ENCODE assay signal across 8 mouse cellular contexts in genomic region chr2:152436983-152437860, GRCm38 (mm10). TPM values are rescaled to one million over a fixed set of nuclear protein-coding genes. Genes with fewer than 3 reads are reported as not detected.
DNase-seq lines count a peak whose midpoint lies in the region; ATAC-seq lines count a peak whose summit lies in the region.

No protein-coding gene starts in this region.

- no peaks in the 10 kb centered on the region for H3K27me3 ChIP-seq in embryonic facial prominence, embryonic 12.5 days
- H3K27me3 ChIP-seq in limb, embryonic 10.5 days (ENCODE audit: low read depth, poor library complexity, severe bottlenecking) = 0 out of 2 replicates have a peak, but pooled peaks cover 4% of the 10 kb centered on the region
- H3K27me3 ChIP-seq in midbrain, embryonic 13.5 days = 0 out of 2 replicates have a peak, but pooled peaks cover 2% of the 10 kb centered on the region

- peaks cover 8% of the 10 kb centered on the region for H3K4me1 ChIP-seq in embryonic facial prominence, embryonic 12.5 days
- peaks cover 13% of the 10 kb centered on the region for H3K4me1 ChIP-seq in limb, embryonic 10.5 days
- peaks cover 11% of the 10 kb centered on the region for H3K4me1 ChIP-seq in midbrain, embryonic 13.5 days (replicated peaks)

- peak; percentile 74 for DNase-seq in 3134 (ENCODE audit: extremely low read depth, insufficient read length, low spot score)
- DNase-seq in adrenal gland, postnatal 25 days = peak; percentile 90
- DNase-seq in heart, adult 18-20 months = peak; percentile 79 to 91
- peak; percentile 85 for DNase-seq in kidney, adult 18-20 months
- peak; percentile 92 for DNase-seq in limb, embryonic 10.5 days (ENCODE audit: low spot score)
- peak; percentile 60 for DNase-seq in spleen, adult 12 weeks (ENCODE audit: low spot score)

- peak overlapping the region; percentile 56 for H3K4me2 ChIP-seq in embryonic facial prominence, embryonic 12.5 days (replicated peaks)
- peak overlapping the region; percentile 59 for H3K4me2 ChIP-seq in midbrain, embryonic 13.5 days (replicated peaks)

- no peaks in the 10 kb centered on the region for H3K36me3 ChIP-seq in embryonic facial prominence, embryonic 12.5 days
- no peaks in the 10 kb centered on the region for H3K36me3 ChIP-seq in limb, embryonic 10.5 days
- H3K36me3 ChIP-seq in midbrain, embryonic 13.5 days = no peaks in the 10 kb centered on the region

- no peak overlapping the region for H3K27ac ChIP-seq in embryonic facial prominence, embryonic 12.5 days
- peak overlapping the region; percentile 79 for H3K27ac ChIP-seq in limb, embryonic 10.5 days
- peak overlapping the region; percentile 25; the same call in 1 of the 2 replicates for H3K27ac ChIP-seq in midbrain, embryonic 13.5 days

- WGBS in embryonic facial prominence, embryonic 12.5 days = 3% methylated on average over 23 of the region's 23 CpGs
- WGBS in limb, embryonic 10.5 days = 3% methylated on average over 23 of the region's 23 CpGs
- WGBS in midbrain, embryonic 13.5 days = 3% methylated on average over 23 of the region's 23 CpGs

- peak overlapping the region; percentile 29 for H3K4me3 ChIP-seq in embryonic facial prominence, embryonic 12.5 days
- H3K4me3 ChIP-seq in limb, embryonic 10.5 days = peak overlapping the region; percentile 53
- peak overlapping the region; percentile 35 for H3K4me3 ChIP-seq in midbrain, embryonic 13.5 days (replicated peaks)

- H3K9ac ChIP-seq in embryonic facial prominence, embryonic 12.5 days = peak overlapping the region; percentile 50
- peak overlapping the region; percentile 58 for H3K9ac ChIP-seq in midbrain, embryonic 13.5 days (replicated peaks)

- H3K9me3 ChIP-seq in embryonic facial prominence, embryonic 12.5 days = no peaks in the 10 kb centered on the region
- H3K9me3 ChIP-seq in limb, embryonic 10.5 days (replicated peaks) = no peaks in the 10 kb centered on the region
- no peaks in the 10 kb centered on the region for H3K9me3 ChIP-seq in midbrain, embryonic 13.5 days

- ATAC-seq in embryonic facial prominence, embryonic 12.5 days (ENCODE audit: insufficient number of reproducible peaks, insufficient read depth, low FRiP score, low TSS enrichment) = peak; percentile 79
- ATAC-seq in midbrain, embryonic 13.5 days = peak; percentile 87

RNA-seq across cellular contexts. Expression of gene 6820408C15Rik, which starts 21.8 kb away (rescaled TPM):
- total RNA-seq in adrenal gland, postnatal 25 days (2021) = not detected in 2 replicates
- 0.27 and 0.31 TPM in 2 replicates for polyA plus RNA-seq in embryonic facial prominence, embryonic 12.5 days (2016; fragmentation: Nextera tagmentation; extraction: Ambion mirVana)
- total RNA-seq in heart, adult 18-20 months (2021) = 1 to 10 TPM; 1.6 to 2.4 TPM
- polyA plus RNA-seq in limb, embryonic 10.5 days (2016; fragmentation: Nextera tagmentation; extraction: Ambion mirVana) = 0.40 and 0.61 TPM in 2 replicates
- polyA plus RNA-seq in midbrain, embryonic 13.5 days (2015; fragmentation: Nextera tagmentation; extraction: Ambion mirVana) = 0.39 and 1.7 TPM in 2 replicates

RNA-seq across cellular contexts. Expression of gene Zcchc3, which starts 22.4 kb away (rescaled TPM):
- 7.6 and 8.3 TPM in 2 replicates for total RNA-seq in adrenal gland, postnatal 25 days (2021)
- polyA plus RNA-seq in embryonic facial prominence, embryonic 12.5 days (2016; fragmentation: Nextera tagmentation; extraction: Ambion mirVana) = 71.0 and 73.6 TPM in 2 replicates
- total RNA-seq in heart, adult 18-20 months (2021) = 1 to 10 TPM; 5.0 to 5.8 TPM
- polyA plus RNA-seq in limb, embryonic 10.5 days (2016; fragmentation: Nextera tagmentation; extraction: Ambion mirVana) = 64.9 and 67.2 TPM in 2 replicates
- polyA plus RNA-seq in midbrain, embryonic 13.5 days (2015; fragmentation: Nextera tagmentation; extraction: Ambion mirVana) = 21.4 and 26.4 TPM in 2 replicates

RNA-seq across cellular contexts. Expression of gene Defb23, which starts 27.2 kb away (rescaled TPM):
- not detected in 2 replicates for total RNA-seq in adrenal gland, postnatal 25 days (2021)
- not detected in 2 replicates for polyA plus RNA-seq in embryonic facial prominence, embryonic 12.5 days (2016; fragmentation: Nextera tagmentation; extraction: Ambion mirVana)
- total RNA-seq in heart, adult 18-20 months (2021) = not detected
- polyA plus RNA-seq in limb, embryonic 10.5 days (2016; fragmentation: Nextera tagmentation; extraction: Ambion mirVana) = not detected in 2 replicates
- polyA plus RNA-seq in midbrain, embryonic 13.5 days (2015; fragmentation: Nextera tagmentation; extraction: Ambion mirVana) = not detected in 2 replicates

RNA-seq across cellular contexts. Expression of gene Sox12, which starts 39.4 kb away (rescaled TPM):
- total RNA-seq in adrenal gland, postnatal 25 days (2021) = 17.0 and 22.8 TPM in 2 replicates
- 16.9 and 18.1 TPM in 2 replicates for polyA plus RNA-seq in embryonic facial prominence, embryonic 12.5 days (2016; fragmentation: Nextera tagmentation; extraction: Ambion mirVana)
- total RNA-seq in heart, adult 18-20 months (2021) = 1 to 10 TPM; 5.7 to 5.8 TPM
- polyA plus RNA-seq in limb, embryonic 10.5 days (2016; fragmentation: Nextera tagmentation; extraction: Ambion mirVana) = 9.9 and 11.8 TPM in 2 replicates
- 18.2 and 18.5 TPM in 2 replicates for polyA plus RNA-seq in midbrain, embryonic 13.5 days (2015; fragmentation: Nextera tagmentation; extraction: Ambion mirVana)

RNA-seq across cellular contexts. Expression of gene Defb20, which starts 39.6 kb away (rescaled TPM):
- total RNA-seq in adrenal gland, postnatal 25 days (2021) = not detected in 2 replicates
- polyA plus RNA-seq in embryonic facial prominence, embryonic 12.5 days (2016; fragmentation: Nextera tagmentation; extraction: Ambion mirVana) = not detected in 2 replicates
- total RNA-seq in heart, adult 18-20 months (2021) = not detected
- not detected in 2 replicates for polyA plus RNA-seq in limb, embryonic 10.5 days (2016; fragmentation: Nextera tagmentation; extraction: Ambion mirVana)
- polyA plus RNA-seq in midbrain, embryonic 13.5 days (2015; fragmentation: Nextera tagmentation; extraction: Ambion mirVana) = not detected in 2 replicates
